Mouse (Mus musculus): Measurements from ENCODE around the gene Gm3376. TPM values are rescaled to one million over a fixed set of nuclear protein-coding genes. Genes with fewer than 3 reads are reported as not detected.
"Not testable (repeated sequence)": the region's sequence is repeated elsewhere in the genome, so short reads cannot be mapped to it uniquely, and the experiment has no call there.

Gene Gm3376
- polyA plus RNA-seq (2015; fragmentation: Nextera tagmentation; extraction: Ambion mirVana), result not detected in 2 replicates

DNA sequence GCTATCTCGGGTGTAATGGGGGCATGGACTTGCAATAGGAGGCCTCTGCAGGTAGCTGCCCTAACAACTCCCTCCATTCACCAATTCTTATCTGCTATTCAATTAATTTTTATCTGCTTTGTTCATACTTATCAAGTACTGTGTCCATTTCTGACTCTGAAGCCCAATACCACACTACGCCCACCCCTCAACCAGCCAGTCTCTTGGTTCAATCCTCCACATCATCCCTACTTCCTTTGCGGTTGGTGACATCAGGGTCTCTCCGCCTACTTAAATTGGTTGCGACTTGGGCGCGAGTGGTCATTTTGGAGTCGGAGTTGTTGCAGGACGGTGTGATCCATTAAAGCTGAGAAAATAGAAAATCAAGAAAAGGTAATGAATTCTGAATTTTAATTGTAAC is at the start of gene Gm3376:
Gene Gm3376 (plus strand): TSS at position 301 of the 400 bp plus-strand sequence.
- ATAC-seq; H3K27ac ChIP-seq; H3K4me1 ChIP-seq (replicated peaks); H3K9ac ChIP-seq; H3K4me3 ChIP-seq (replicated peaks); H3K4me2 ChIP-seq (replicated peaks); H3K36me3 ChIP-seq; H3K27me3 ChIP-seq (replicated peaks); H3K9me3 ChIP-seq: not testable (repeated sequence)
- WGBS, result no CpG with 5 or more reads among the region's 9 CpGs

All from intestine, embryonic 15.5 days (tissue).